Comparison of ENCODE assay signal across 9 mouse cellular contexts in the genomic region with DNA sequence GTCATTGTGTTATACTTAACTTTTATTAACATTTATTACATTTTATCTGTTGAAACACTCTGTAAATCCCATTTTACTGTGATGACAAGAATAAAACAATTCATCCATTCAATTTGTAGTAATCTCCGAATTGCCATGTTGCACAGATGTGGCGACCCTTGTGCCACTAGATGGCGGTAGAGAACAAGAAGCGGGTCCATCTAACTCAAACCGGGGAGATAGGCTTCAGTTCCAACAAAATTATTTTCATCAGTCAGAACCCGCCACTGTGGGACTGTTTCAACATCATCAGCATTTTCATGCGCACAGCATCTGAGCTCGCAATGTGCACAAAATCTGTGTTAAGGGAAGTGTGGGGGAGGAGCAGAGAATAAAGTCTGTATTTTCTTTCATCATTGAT. TPM values are rescaled to one million over a fixed set of nuclear protein-coding genes. Genes with fewer than 3 reads are reported as not detected.
A peak's percentile ranks its signal among the peaks of the same experiment; 100 is the strongest.
DNase-seq lines count a peak whose midpoint lies in the region; ATAC-seq and TF ChIP-seq lines count a peak whose summit lies in the region.
"Had no signal": no experiment of that assay in that cellular context is flagged by ENCODE, and none has a peak within 500 bp of the region (broad histone marks: within the 10 kb centered on the region; RNA-seq: fewer than 3 reads in every experiment).

No protein-coding gene starts in this region.

- 9% methylated on average over 8 of the region's 8 CpGs for WGBS in forebrain, embryonic 10.5 days
- 6% methylated on average over 8 of the region's 8 CpGs for WGBS in hindbrain, embryonic 12.5 days

- no peaks in the 10 kb centered on the region for H3K9me3 ChIP-seq in G1E (replicated peaks)
- no peaks in the 10 kb centered on the region for H3K9me3 ChIP-seq in forebrain, embryonic 10.5 days
- no peaks in the 10 kb centered on the region for H3K9me3 ChIP-seq in hindbrain, embryonic 12.5 days (replicated peaks)
- H3K9me3 ChIP-seq: megakaryocyte, embryonic 14.5 days had no signal

- peak; percentile 42 for DNase-seq in G1E (ENCODE audit: low spot score)
- DNase-seq in brain, embryonic 14.5 days (ENCODE audit: low read depth), result peak; percentile 93
- peak; percentile 70 for DNase-seq in forebrain, embryonic 10.5 days (ENCODE audit: extremely low spot score, low spot score)
- peak; percentile 75 for DNase-seq in layer of hippocampus, adult 9-10 months (ENCODE audit: low spot score)
- DNase-seq in lung, postnatal 10 days, result peak; percentile 70
- DNase-seq in retina, postnatal 1 day, result peak; percentile 83
- peak; percentile 73 for DNase-seq in urinary bladder, postnatal 14 days (ENCODE audit: low spot score)

- peak; percentile 74; the same call in 1 of the 2 replicates for TF ChIP-seq CTCF in G1E (IDR thresholded peaks at IDR 0.05; ENCODE audit: low read depth, low read length)
- peak; percentile 84 for TF ChIP-seq CTCF in brain, embryonic 14.5 days (IDR thresholded peaks at IDR 0.05; ENCODE audit: borderline replicate concordance, extremely low read depth, insufficient read depth, insufficient read length)

- TF ChIP-seq POLR2A in brain, embryonic 14.5 days (IDR thresholded peaks at IDR 0.05; ENCODE audit: borderline replicate concordance, extremely low read depth, insufficient read depth, insufficient read length, poor library complexity, severe bottlenecking), result no peak

- H3K4me1 ChIP-seq in G1E (ENCODE audit: insufficient read depth, low read depth, low read length), result peaks cover 25% of the 10 kb centered on the region
- no peaks in the 10 kb centered on the region for H3K4me1 ChIP-seq in forebrain, embryonic 10.5 days
- no peaks in the 10 kb centered on the region for H3K4me1 ChIP-seq in hindbrain, embryonic 12.5 days
- H3K4me1 ChIP-seq: megakaryocyte, embryonic 14.5 days had no signal

- H3K4me3 ChIP-seq in G1E (ENCODE audit: low read depth, low read length), result no peak overlapping the region
- no peak overlapping the region for H3K4me3 ChIP-seq in forebrain, embryonic 10.5 days
- no peak overlapping the region for H3K4me3 ChIP-seq in hindbrain, embryonic 12.5 days
- H3K4me3 ChIP-seq: megakaryocyte, embryonic 14.5 days had no signal

- H3K36me3 ChIP-seq in G1E (replicated peaks), result no peaks in the 10 kb centered on the region
- no peaks in the 10 kb centered on the region for H3K36me3 ChIP-seq in forebrain, embryonic 10.5 days (replicated peaks)
- no peaks in the 10 kb centered on the region for H3K36me3 ChIP-seq in hindbrain, embryonic 12.5 days

- H3K4me2 ChIP-seq in hindbrain, embryonic 12.5 days (replicated peaks), result no peak overlapping the region

- no peaks in the 10 kb centered on the region for H3K27me3 ChIP-seq in G1E (ENCODE audit: insufficient read depth, low read length)
- no peaks in the 10 kb centered on the region for H3K27me3 ChIP-seq in forebrain, embryonic 10.5 days (ENCODE audit: poor library complexity, severe bottlenecking)
- H3K27me3 ChIP-seq in hindbrain, embryonic 12.5 days, result no peaks in the 10 kb centered on the region
- H3K27me3 ChIP-seq: megakaryocyte, embryonic 14.5 days had no signal

- ATAC-seq in G1E (ENCODE audit: extremely low read depth, insufficient number of reproducible peaks, low FRiP score, poor library complexity, severe bottlenecking), result peak; percentile 57
- peak; percentile 77 for ATAC-seq in hindbrain, embryonic 12.5 days (ENCODE audit: low FRiP score)

- no peak overlapping the region for H3K27ac ChIP-seq in forebrain, embryonic 10.5 days
- H3K27ac ChIP-seq in hindbrain, embryonic 12.5 days, result no peak overlapping the region

- H3K9ac ChIP-seq in hindbrain, embryonic 12.5 days, result no peak overlapping the region

RNA-seq across cellular contexts. Expression of a gene that starts 44.2 kb away (rescaled TPM):
- total RNA-seq in G1E (2014; fragmentation: Nextera tagmentation) (64.3 and 73.1 TPM in 2 replicates), G1E (2017) (65.2 and 66.3 TPM in 2 replicates)
- 8.8 and 9.5 TPM in 2 replicates for polyA plus RNA-seq in G1E (2012)
- 20.7 and 24.3 TPM in 2 replicates for polyA plus RNA-seq in brain, embryonic 14.5 days (2012; rRNA removed)
- polyA plus RNA-seq in forebrain, embryonic 10.5 days (2016; fragmentation: Nextera tagmentation; extraction: Ambion mirVana), result 57.6 and 58.6 TPM in 2 replicates
- 42.8 and 51.1 TPM in 2 replicates for polyA plus RNA-seq in hindbrain, embryonic 12.5 days (2016; fragmentation: Nextera tagmentation; extraction: Ambion mirVana)

Comparison
In these comparisons a context has a peak if more than half of its experiments do, and no peak if none do; other contexts are left out.
1. DNase-seq: peak in every context shown above with its lines; median percentile 93 in brain, embryonic 14.5 days; 83 in retina, postnatal 1 day; 75 in layer of hippocampus, adult 9-10 months; 73 in urinary bladder, postnatal 14 days; 70 in forebrain, embryonic 10.5 days; 70 in lung, postnatal 10 days; 42 in G1E.